ENCODE assay signal across 11 mouse cellular contexts in genomic region chr14:8331307-8331905, GRCm38 (mm10). TPM values are rescaled to one million over a fixed set of nuclear protein-coding genes. Genes with fewer than 3 reads are reported as not detected.
A peak's percentile ranks its signal among the peaks of the same experiment; 100 is the strongest.
DNase-seq lines count a peak whose midpoint lies in the region.
"Had no signal": no experiment of that assay in that cellular context is flagged by ENCODE, and none has a peak within 500 bp of the region (broad histone marks: within the 10 kb centered on the region; RNA-seq: fewer than 3 reads in every experiment).

No protein-coding gene starts in this region.

- DNase-seq in adrenal gland, adult 2 months = peak; percentile 37
- no peak for DNase-seq in adrenal gland, postnatal 4 days (ENCODE audit: low spot score in 2 of 2)
- peak; percentile 38 to 47 for DNase-seq in lung, adult 18-20 months
- DNase-seq in lung, postnatal 10 days = no peak
- peak; percentile 98 for DNase-seq in kidney, adult 11 months
- DNase-seq in ovary, postnatal 14 days (ENCODE audit: low spot score) = peak; percentile 31
- DNase-seq in testis, postnatal 14 days (ENCODE audit: low spot score) = no peak
- no peak for DNase-seq in thymus, postnatal 36 days
- DNase-seq: layer of hippocampus, postnatal 36 days had no signal

RNA-seq across cellular contexts. Expression of gene Fam107a, which starts 13.6 kb away (rescaled TPM):
- total RNA-seq in adrenal gland, adult 2 months (2021) = 1 to 10 TPM; 4.3 to 5.2 TPM
- 1.1 and 1.2 TPM in 2 replicates for polyA plus RNA-seq in adrenal gland, adult 2 months (2012; rRNA removed)
- 1 to 10 TPM; 1.9 to 4.8 TPM for total RNA-seq in adrenal gland, postnatal 4 days (2021)

RNA-seq across cellular contexts. Expression of gene Oit1, which starts 47.1 kb away (rescaled TPM):
- not detected for total RNA-seq in adrenal gland, adult 2 months (2021)
- polyA plus RNA-seq in adrenal gland, adult 2 months (2012; rRNA removed) = 0.08 TPM in 1 of 2 replicates, not detected in the other
- total RNA-seq in adrenal gland, postnatal 4 days (2021) = under 1 TPM in 1 of 2 experiments, not detected in 1; 0.22 TPM
- total RNA-seq: layer of hippocampus, postnatal 36 days had no signal
- polyA plus RNA-seq: heart, embryonic 14.5 days; neural tube, embryonic 15.5 days had no signal

Comparison
In these comparisons a context has a peak if more than half of its experiments do, and no peak if none do; other contexts are left out.
1. DNase-seq: peak in adrenal gland, adult 2 months (single experiment), lung, adult 18-20 months (2 of 2), kidney, adult 11 months (single experiment) and ovary, postnatal 14 days (single experiment); none in adrenal gland, postnatal 4 days (0 of 2), lung, postnatal 10 days (single experiment), testis, postnatal 14 days (single experiment) and thymus, postnatal 36 days (0 of 2).